Mouse (Mus musculus) neural tube, embryonic 11.5 days (tissue): ENCODE measurements at regions not wholly inside any gene's neighbourhood (a gene's known extent, or its start where the extent isn't known, plus 50 kb on each side); places are given as distances from the start of the nearest gene placed in this dataset.

Experiments
- ATAC-seq: fragments of 200-750 bp; cut with Nextera tagmentation; 2 replicates; pipeline ENCODE4 v1.8.0; 2017; ENCODE audit warnings: moderate number of reproducible peaks, mild to moderate bottlenecking, moderate TSS enrichment, moderate library complexity; ENCODE audit not compliant: insufficient read depth, low FRiP score, low TSS enrichment
- DNase-seq: peaks from one replicate; pipeline ENCODE4 v3.0.0-alpha.2; 2015; ENCODE audit warnings: low spot score
- H3K27ac ChIP-seq: fragments of 300-500 bp; sonication (generic); 2 replicates; pipeline ENCODE4 v1.5.1; 2014; ENCODE audit warnings: low read depth, mild to moderate bottlenecking, low read length
- H3K27me3 ChIP-seq: fragments of 300-500 bp; sonication (generic); 2 replicates; pipeline ENCODE4 v1.6.1; 2014; ENCODE audit warnings: mild to moderate bottlenecking, low read length, mixed read lengths; ENCODE audit not compliant: control insufficient read depth, insufficient read depth
- H3K36me3 ChIP-seq: fragments of 300-500 bp; sonication (generic); 2 replicates; pipeline ENCODE4 v1.6.1; 2014; ENCODE audit warnings: mild to moderate bottlenecking, low read length, moderate library complexity, mixed read lengths; ENCODE audit not compliant: control insufficient read depth, insufficient read depth
- H3K4me1 ChIP-seq: fragments of 300-500 bp; sonication (generic); 2 replicates; pipeline ENCODE4 v1.6.1; 2014; ENCODE audit warnings: low read length, mixed read lengths; ENCODE audit not compliant: control insufficient read depth, insufficient read depth
- H3K4me2 ChIP-seq: fragments of 300-500 bp; sonication (generic); 2 replicates; pipeline ENCODE4 v1.6.1; 2014; ENCODE audit warnings: low read depth, mild to moderate bottlenecking, moderate library complexity
- H3K4me3 ChIP-seq: fragments of 300-500 bp; sonication (generic); 2 replicates; pipeline ENCODE4 v1.5.1; 2014; ENCODE audit warnings: low read depth, low read length
- H3K9ac ChIP-seq: fragments of 300-500 bp; sonication (generic); 2 replicates; pipeline ENCODE4 v1.6.1; 2014; ENCODE audit warnings: mild to moderate bottlenecking, low read length
- H3K9me3 ChIP-seq: fragments of 300-500 bp; sonication (generic); 2 replicates; pipeline ENCODE4 v1.6.1; 2016; ENCODE audit warnings: low read length; ENCODE audit not compliant: control insufficient read depth
- WGBS: fragments of 180-500 bp; shearing (Covaris S2); extraction: QIAGEN DNeasy Blood & Tissue Kit; methylation state at CpG from one replicate; pipeline ENCODE4 v1.1.7; 2014; 5-methylcytosine and 5-hydroxymethylcytosine counted together

DNA sequence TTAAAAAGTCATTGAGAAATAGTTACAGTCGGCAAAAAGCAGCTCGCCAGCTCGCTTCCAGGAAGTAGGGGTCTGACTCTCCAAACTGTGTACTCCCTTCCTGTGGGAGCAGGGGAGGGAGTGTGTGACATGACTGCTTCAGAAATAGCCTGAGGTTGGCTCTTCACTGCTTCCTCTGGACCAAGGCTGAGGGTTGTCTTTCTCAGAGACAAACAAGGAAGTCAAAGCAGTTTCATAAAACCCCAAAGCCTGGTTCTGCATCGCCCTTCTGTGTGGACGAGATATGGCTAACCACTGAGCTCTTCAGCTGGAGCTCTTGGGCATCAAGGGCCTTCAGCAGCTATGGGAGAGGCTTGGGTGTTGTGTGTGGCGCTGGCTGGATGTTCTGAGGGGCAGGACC, 61.0 kb upstream of the Haao start:
- Histone ChIP-seq H3K27me3 (no peaks in the 10 kb centered on the region), H3K4me3 (no peak overlapping the region), H3K9ac (no peak overlapping the region), H3K27ac (no peak overlapping the region), H3K4me2 (no peak overlapping the region), H3K9me3 (no peaks in the 10 kb centered on the region), H3K36me3 (no peaks in the 10 kb centered on the region), H3K4me1 (no peaks in the 10 kb centered on the region)
- 91% methylated on average over 6 of the region's 6 CpGs for WGBS
- no peak for ATAC-seq
- no peak for DNase-seq

DNA sequence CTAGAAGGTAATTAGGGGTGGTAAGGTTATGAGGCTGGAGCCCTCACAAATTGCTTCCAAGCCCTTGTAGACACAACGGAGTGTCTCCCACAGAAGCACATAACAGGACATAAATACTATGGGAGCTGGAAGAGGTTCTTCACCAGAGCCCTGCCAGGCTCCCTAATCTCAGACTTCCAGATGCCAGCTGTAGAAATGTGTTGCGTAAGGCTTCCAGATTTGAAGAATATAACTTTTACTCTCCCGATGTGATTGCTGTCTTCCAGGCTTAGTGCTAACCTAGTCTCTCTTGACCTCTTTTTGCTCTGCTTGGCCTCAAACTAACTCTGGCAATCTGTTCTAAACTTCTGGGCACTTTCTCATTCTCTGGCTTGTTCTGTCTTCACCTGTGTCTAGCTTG, 59.8 kb upstream of the Haao start:
- Histone ChIP-seq H3K27ac (no peak overlapping the region), H3K4me2 (no peak overlapping the region), H3K36me3 (no peaks in the 10 kb centered on the region), H3K27me3 (no peaks in the 10 kb centered on the region), H3K4me1 (no peaks in the 10 kb centered on the region), H3K9me3 (no peaks in the 10 kb centered on the region), H3K9ac (no peak overlapping the region), H3K4me3 (no peak overlapping the region)
- ATAC-seq, result no peak
- DNase-seq, result no peak
- WGBS, result 89% methylated on average over 3 of the region's 3 CpGs

DNA sequence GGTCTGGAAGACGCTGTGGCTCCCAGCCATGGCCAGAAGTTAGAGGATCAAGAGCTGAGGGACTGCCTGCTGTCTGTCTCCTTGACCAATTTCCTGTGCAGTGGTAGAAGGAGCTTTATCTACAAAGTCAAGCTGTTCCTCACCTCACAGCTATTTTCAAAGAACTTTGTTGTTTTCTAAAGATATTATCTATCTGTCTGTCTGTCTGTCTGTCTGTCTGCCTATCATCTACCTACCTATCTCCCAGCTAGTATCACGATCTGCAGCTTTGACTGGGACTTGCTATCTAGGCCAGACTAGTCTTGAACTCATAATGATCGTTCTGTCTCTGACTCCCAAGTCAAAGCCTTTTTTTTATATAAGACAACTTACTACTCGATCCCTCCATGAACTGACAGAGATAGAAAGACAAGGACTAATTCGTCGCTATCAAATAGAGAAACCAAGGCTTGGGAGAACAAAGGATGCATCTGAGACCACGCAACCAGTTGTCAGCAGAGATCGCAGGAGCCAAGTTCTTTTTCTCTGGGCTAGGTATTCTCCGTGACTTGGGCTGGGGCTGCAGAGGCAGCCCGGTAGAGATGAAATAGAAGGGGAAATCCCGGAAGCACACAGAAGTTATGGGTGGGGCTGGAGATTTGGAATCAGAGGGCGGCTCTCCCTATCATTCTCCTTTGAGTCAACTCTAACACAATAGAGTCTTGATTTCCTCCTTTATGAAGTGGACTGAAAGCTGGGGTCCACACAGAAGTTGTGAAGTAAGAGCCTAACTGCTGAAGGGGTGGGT, 59.2 kb upstream of the Haao start:
- WGBS, result 92% methylated on average over 12 of the region's 12 CpGs
- no peak overlapping the region for H3K4me2 ChIP-seq
- no peaks in the 10 kb centered on the region for H3K36me3 ChIP-seq
- DNase-seq, result no peak
- H3K9ac ChIP-seq, result no peak overlapping the region
- H3K27me3 ChIP-seq, result no peaks in the 10 kb centered on the region
- H3K9me3 ChIP-seq, result no peaks in the 10 kb centered on the region
- no peak for ATAC-seq
- peaks cover 2% of the 10 kb centered on the region; the same call in 1 of the 2 replicates for H3K4me1 ChIP-seq
- no peak overlapping the region for H3K4me3 ChIP-seq
- H3K27ac ChIP-seq, result no peak overlapping the region

DNA sequence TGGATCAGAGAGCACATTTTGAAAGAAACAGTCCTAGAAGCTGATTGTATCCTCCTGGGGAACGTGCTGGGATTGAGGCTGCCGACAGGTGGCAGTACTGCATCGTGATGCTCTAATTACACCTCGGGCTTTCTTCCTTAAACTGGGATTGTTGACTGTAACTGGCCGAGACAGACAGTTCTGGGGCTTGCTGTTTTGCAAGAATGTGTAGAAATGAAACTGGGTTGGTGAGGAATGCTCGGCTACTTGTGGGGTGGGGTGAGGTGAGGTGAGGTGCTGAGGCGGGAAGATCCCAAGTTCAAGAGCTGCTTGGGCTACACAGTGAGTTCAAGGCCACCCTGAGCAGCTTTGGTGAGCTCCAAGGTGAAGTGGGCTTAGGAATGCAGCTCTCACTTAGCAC, 55.7 kb upstream of the Haao start:
- DNase-seq (peak; percentile 85), ATAC-seq (no peak)
- Histone ChIP-seq H3K4me1 (peaks cover 2% of the 10 kb centered on the region; the same call in 1 of the 2 replicates), H3K4me3 (no peak overlapping the region), H3K27me3 (no peaks in the 10 kb centered on the region), H3K9me3 (no peaks in the 10 kb centered on the region), H3K27ac (no peak overlapping the region), H3K9ac (no peak overlapping the region), H3K36me3 (no peaks in the 10 kb centered on the region), H3K4me2 (no peak overlapping the region)
- 5% methylated on average over 7 of the region's 7 CpGs for WGBS

DNA sequence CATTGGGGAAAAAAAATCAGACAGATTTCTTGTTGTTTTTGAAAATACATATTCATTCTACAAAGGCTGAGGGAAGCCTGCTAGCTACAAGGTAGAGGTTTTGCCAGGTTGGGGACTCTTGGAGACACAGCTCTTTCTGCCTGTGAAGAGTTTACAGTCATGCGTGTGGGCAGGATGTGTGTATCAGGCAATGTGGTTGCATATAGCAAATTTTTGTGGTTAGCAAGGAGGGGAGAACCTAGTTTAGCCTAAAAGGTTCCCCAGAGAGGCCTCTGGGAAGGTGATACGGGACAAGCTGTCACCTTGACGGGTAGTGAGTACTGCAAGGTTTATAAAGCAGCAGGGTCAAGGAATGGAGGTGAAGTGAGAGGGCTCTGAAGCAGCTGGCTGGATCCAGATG, 54.8 kb upstream of the Haao start:
- no peak for ATAC-seq
- no peak for DNase-seq
- Histone ChIP-seq H3K27ac (no peak overlapping the region), H3K9ac (no peak overlapping the region), H3K4me3 (no peak overlapping the region), H3K9me3 (no peaks in the 10 kb centered on the region), H3K4me1 (peaks cover 5% of the 10 kb centered on the region; the same call in 1 of the 2 replicates), H3K4me2 (no peak overlapping the region), H3K27me3 (0 out of 2 replicates have a peak, but pooled peaks cover under 1% of the 10 kb centered on the region), H3K36me3 (no peaks in the 10 kb centered on the region)
- WGBS, result 69% methylated on average over 3 of the region's 3 CpGs

DNA sequence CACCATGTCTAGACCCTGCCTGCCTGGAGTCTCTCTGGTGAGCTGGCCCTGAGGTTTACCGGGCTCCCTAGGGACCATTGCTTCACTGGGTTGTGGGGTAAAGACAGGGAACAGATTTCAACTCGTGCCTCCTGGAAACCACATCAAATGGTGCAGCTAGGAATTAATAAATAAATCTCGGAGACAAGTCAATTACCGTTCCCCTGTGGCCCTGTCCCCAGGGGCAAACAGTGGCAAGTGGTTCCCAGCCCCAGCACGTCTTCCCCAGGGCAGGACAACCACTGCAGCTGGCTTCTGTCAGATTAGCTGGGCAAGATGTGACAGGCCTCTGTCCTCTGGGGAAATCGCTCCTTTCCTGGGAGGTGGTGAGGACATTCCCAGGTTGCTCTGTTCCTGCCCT, 54.3 kb upstream of the Haao start:
- Histone ChIP-seq H3K36me3 (no peaks in the 10 kb centered on the region), H3K27ac (no peak overlapping the region), H3K4me1 (peaks cover 5% of the 10 kb centered on the region; the same call in 1 of the 2 replicates), H3K27me3 (0 out of 2 replicates have a peak, but pooled peaks cover 2% of the 10 kb centered on the region), H3K4me3 (no peak overlapping the region), H3K4me2 (no peak overlapping the region), H3K9ac (no peak overlapping the region), H3K9me3 (no peaks in the 10 kb centered on the region)
- 53% methylated on average over 6 of the region's 6 CpGs for WGBS
- no peak for ATAC-seq
- DNase-seq, result no peak

DNA sequence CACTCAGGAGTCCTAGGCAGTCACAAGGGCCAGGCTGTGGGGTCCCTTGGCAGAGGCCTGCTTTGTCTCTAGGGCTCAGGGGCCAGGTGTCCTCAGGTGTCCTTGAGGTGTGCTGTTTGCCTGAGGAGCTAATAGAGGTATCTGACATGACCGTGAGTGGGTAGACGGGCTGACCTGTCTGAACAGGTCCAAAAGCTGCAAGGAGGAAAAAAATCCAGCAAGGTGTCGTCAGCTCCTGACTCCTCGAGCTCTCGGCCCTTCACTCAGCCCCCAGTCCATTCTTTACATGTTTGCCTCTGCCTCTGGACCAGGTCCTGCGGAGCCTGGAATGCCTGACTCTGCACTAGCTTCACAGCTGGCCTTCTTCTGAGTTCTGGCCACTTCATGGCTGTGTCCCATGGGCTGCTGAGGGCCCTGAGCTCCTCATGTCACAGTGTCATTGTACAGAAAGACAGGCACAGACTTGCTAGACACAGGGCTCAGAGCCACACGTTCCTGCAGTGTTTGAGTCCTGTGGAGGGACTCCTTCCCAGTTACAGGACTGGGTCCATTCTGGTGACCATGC, 51.9 kb upstream of the Haao start:
- 78% methylated on average over 7 of the region's 7 CpGs for WGBS
- no peak for ATAC-seq
- Histone ChIP-seq H3K4me3 (no peak overlapping the region), H3K9ac (no peak overlapping the region), H3K27me3 (0 out of 2 replicates have a peak, but pooled peaks cover 2% of the 10 kb centered on the region), H3K4me2 (no peak overlapping the region), H3K36me3 (no peaks in the 10 kb centered on the region), H3K4me1 (peaks cover 5% of the 10 kb centered on the region; the same call in 1 of the 2 replicates), H3K27ac (no peak overlapping the region), H3K9me3 (no peaks in the 10 kb centered on the region)
- no peak for DNase-seq

DNA sequence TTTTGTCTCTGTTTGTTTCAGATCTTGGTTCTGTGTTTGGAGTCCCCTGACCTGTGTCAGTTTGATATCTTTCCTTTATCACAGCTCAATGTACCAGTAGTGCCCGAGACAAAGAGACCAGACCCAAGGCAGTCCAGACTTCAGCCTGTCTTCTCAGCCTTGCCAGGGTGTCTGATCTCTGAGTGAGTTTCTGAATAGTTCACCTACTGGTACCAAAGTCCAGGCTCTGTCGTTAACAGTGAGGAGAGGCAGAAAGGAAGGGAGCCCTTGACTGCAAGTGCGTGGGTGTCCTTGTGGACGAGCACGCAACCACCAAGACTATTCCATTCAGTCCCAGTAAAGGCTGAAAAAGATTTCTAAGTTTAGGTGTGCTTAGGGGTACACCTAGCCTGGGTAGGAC, 50.8 kb upstream of the Haao start:
- DNase-seq, result no peak
- no peak overlapping the region for H3K27ac ChIP-seq
- H3K4me2 ChIP-seq, result no peak overlapping the region
- no peak overlapping the region for H3K4me3 ChIP-seq
- H3K36me3 ChIP-seq, result no peaks in the 10 kb centered on the region
- no peak for ATAC-seq
- peaks cover 5% of the 10 kb centered on the region; the same call in 1 of the 2 replicates for H3K4me1 ChIP-seq
- 87% methylated on average over 5 of the region's 5 CpGs for WGBS
- H3K27me3 ChIP-seq, result 0 out of 2 replicates have a peak, but pooled peaks cover 2% of the 10 kb centered on the region
- H3K9ac ChIP-seq, result no peak overlapping the region
- H3K9me3 ChIP-seq, result no peaks in the 10 kb centered on the region
